9 mouse cellular contexts compared by ENCODE assay signal in the genomic region with DNA sequence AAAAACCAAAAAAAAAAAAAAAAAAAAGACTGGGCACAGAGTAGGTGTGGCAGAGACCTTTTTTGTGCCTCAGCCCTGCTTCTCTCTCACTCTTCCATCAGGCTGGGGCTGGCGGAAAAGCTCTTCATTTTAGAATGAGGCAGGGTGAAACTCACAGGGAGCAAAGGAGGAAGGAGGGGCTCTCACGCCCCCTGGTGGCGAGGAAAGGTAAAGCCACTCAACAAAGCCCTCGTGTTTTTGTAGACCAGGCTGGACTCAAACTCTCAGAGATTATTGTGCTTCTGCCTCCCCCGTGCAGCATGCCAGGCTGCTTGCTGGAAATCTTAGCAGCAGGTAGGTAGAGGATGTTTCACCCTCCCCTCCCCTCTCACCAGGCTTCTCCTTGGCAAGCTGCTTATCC. TPM values are rescaled to one million over a fixed set of nuclear protein-coding genes. Genes with fewer than 3 reads are reported as not detected.
A peak's percentile ranks its signal among the peaks of the same experiment; 100 is the strongest.
DNase-seq lines count a peak whose midpoint lies in the region; ATAC-seq lines count a peak whose summit lies in the region.
"Had no signal": no experiment of that assay in that cellular context is flagged by ENCODE, and none has a peak within 500 bp of the region (broad histone marks: within the 10 kb centered on the region; RNA-seq: fewer than 3 reads in every experiment).

No protein-coding gene starts in this region.

- H3K36me3 ChIP-seq in liver, embryonic 12.5 days = peaks cover 77% of the 10 kb centered on the region

- H3K27me3 ChIP-seq in liver, embryonic 12.5 days (replicated peaks) = no peaks in the 10 kb centered on the region
- H3K27me3 ChIP-seq: midbrain, embryonic 12.5 days had no signal

- H3K27ac ChIP-seq in liver, embryonic 12.5 days = no peak overlapping the region
- H3K27ac ChIP-seq: midbrain, embryonic 12.5 days had no signal

- H3K4me1 ChIP-seq in liver, embryonic 12.5 days = peaks cover 5% of the 10 kb centered on the region; the same call in 1 of the 2 replicates
- H3K4me1 ChIP-seq: midbrain, embryonic 12.5 days had no signal

- no peak overlapping the region for H3K4me2 ChIP-seq in liver, embryonic 12.5 days
- H3K4me2 ChIP-seq: midbrain, embryonic 12.5 days had no signal

- H3K9ac ChIP-seq in liver, embryonic 12.5 days = no peak overlapping the region
- H3K9ac ChIP-seq: midbrain, embryonic 12.5 days had no signal

- no peak for ATAC-seq in liver, embryonic 12.5 days
- peak; percentile 47 for ATAC-seq in granulocyte monocyte progenitor cell, adult 5-6 weeks (replicated peaks; ENCODE audit: poor library complexity, severe bottlenecking)

- DNase-seq in liver (peak; percentile 58), MN1 (ENCODE audit: low spot score) (peak; percentile 61)
- peak; percentile 53 for DNase-seq in c-Kit-positive CD71-negative TER-119-negative erythroid progenitor cells, embryonic 14.5 days (ENCODE audit: low read depth)
- DNase-seq in left cerebral cortex, postnatal 14 days (ENCODE audit: low spot score in 2 of 2) = peak; percentile 72 to 81
- DNase-seq in retina, embryonic 14.5 days (ENCODE audit: low spot score) = peak; percentile 68
- DNase-seq in urinary bladder, postnatal 25 days (ENCODE audit: low spot score) = peak; percentile 51

- no peaks in the 10 kb centered on the region; the same call in 1 of the 2 replicates for H3K9me3 ChIP-seq in liver, embryonic 12.5 days (replicated peaks)
- H3K9me3 ChIP-seq: midbrain, embryonic 12.5 days had no signal

- H3K4me3 ChIP-seq in liver, embryonic 12.5 days = no peak overlapping the region
- H3K4me3 ChIP-seq: midbrain, embryonic 12.5 days had no signal

- WGBS in liver, embryonic 12.5 days (ENCODE audit: insufficient replicate concordance) = 27% methylated on average over 5 of the region's 5 CpGs

- intact Hi-C loops in left cerebral cortex, postnatal 14 days (cut with DNase I) = no loop called here

RNA-seq across cellular contexts. Expression of gene Ehd2, which starts 7.3 kb away (rescaled TPM):
- polyA plus RNA-seq in liver, embryonic 12.5 days (2016; fragmentation: Nextera tagmentation; extraction: Ambion mirVana) = 6.5 and 7.8 TPM in 2 replicates
- total RNA-seq in granulocyte monocyte progenitor cell, adult 5-6 weeks (2014; fragmentation: Nextera tagmentation) = not detected in 2 replicates
- 0.13 TPM in 1 of 2 replicates, not detected in the other for total RNA-seq in granulocyte monocyte progenitor cell, adult 5-6 weeks (2017)
- 1 to 10 TPM; 6.8 to 8.4 TPM for total RNA-seq in left cerebral cortex, postnatal 14 days (2021)

RNA-seq across cellular contexts. Expression of gene Nop53, which starts 28.8 kb away (rescaled TPM):
- 130 and 143 TPM in 2 replicates for polyA plus RNA-seq in liver, embryonic 12.5 days (2016; fragmentation: Nextera tagmentation; extraction: Ambion mirVana)
- 70.6 and 105 TPM in 2 replicates for total RNA-seq in granulocyte monocyte progenitor cell, adult 5-6 weeks (2014; fragmentation: Nextera tagmentation)
- 186 and 221 TPM in 2 replicates for total RNA-seq in granulocyte monocyte progenitor cell, adult 5-6 weeks (2017)
- 100 to 1,000 TPM in 1 of 2 experiments, 10 to 100 TPM in 1; 97.9 to 106 TPM for total RNA-seq in left cerebral cortex, postnatal 14 days (2021)

RNA-seq across cellular contexts. Expression of gene Selenow, which starts 52.5 kb away (rescaled TPM):
- polyA plus RNA-seq in liver, embryonic 12.5 days (2016; fragmentation: Nextera tagmentation; extraction: Ambion mirVana) = 445 and 464 TPM in 2 replicates
- total RNA-seq in granulocyte monocyte progenitor cell, adult 5-6 weeks (2014; fragmentation: Nextera tagmentation) = 96.6 and 124 TPM in 2 replicates
- total RNA-seq in granulocyte monocyte progenitor cell, adult 5-6 weeks (2017) = 28.8 and 30.2 TPM in 2 replicates
- total RNA-seq in left cerebral cortex, postnatal 14 days (2021) = 1,000 to 10,000 TPM; 1,549 to 1,751 TPM

Comparison
In these comparisons a context has a peak if more than half of its experiments do, and no peak if none do; other contexts are left out.
1. RNA of gene Ehd2, which starts 7.3 kb away (total RNA-seq): 6.8 to 8.4 TPM in left cerebral cortex, postnatal 14 days; 0.13 TPM in granulocyte monocyte progenitor cell, adult 5-6 weeks; every median in the first group is over 4 times any median in the second.
2. RNA of gene Selenow, which starts 52.5 kb away (total RNA-seq): 1,549 to 1,751 TPM in left cerebral cortex, postnatal 14 days; 28.8 to 124 TPM in granulocyte monocyte progenitor cell, adult 5-6 weeks; every median in the first group is over 10 times any median in the second.
3. Peak in every context shown above with its lines, with median percentiles within 50 percentile points of each other: DNase-seq.